Mouse (Mus musculus) cerebellum, postnatal 36 days (tissue): ENCODE data around the gene Pgam1.
"Not testable (repeated sequence)": the region's sequence is repeated elsewhere in the genome, so short reads cannot be mapped to it uniquely, and the experiment has no call there.

ENCODE experiments used
- DNase-seq, 2 experiments: peaks; one replicate each; pipeline ENCODE4 v3.0.0; 2021 to 2022; ENCODE audit warnings: mixed read lengths in 2 of 2

Gene Pgam1

GRCm38 (mm10) chr19:41911178-41912073 is at the start of gene Pgam1:
Pgam1 (plus strand) TSS chr19:41911923.
- peak; percentile 95 to 98 for DNase-seq

- DNase-seq: no peak
These were observed 45.0 kb upstream of the Pgam1 start for GRCm38 (mm10) chr19:41866707-41867106.

- no peak for DNase-seq
These were observed 42.4 kb upstream of the Pgam1 start for GRCm38 (mm10) chr19:41869296-41869695.

- DNase-seq: not testable (repeated sequence)
These were observed 41.8 kb upstream of the Pgam1 start for GRCm38 (mm10) chr19:41869946-41870345.

GRCm38 (mm10) chr19:41872285-41872684 is 39.4 kb upstream of the Pgam1 start:
- DNase-seq: no peak

GRCm38 (mm10) chr19:41874356-41874755 is 37.4 kb upstream of the Pgam1 start:
- DNase-seq: no peak

GRCm38 (mm10) chr19:41881842-41882241 is 29.9 kb upstream of the Pgam1 start:
- DNase-seq: no peak

GRCm38 (mm10) chr19:41883882-41884281 is 27.8 kb upstream of the Pgam1 start:
- DNase-seq: no peak

GRCm38 (mm10) chr19:41888191-41888590 is 23.5 kb upstream of the Pgam1 start:
- no peak for DNase-seq

GRCm38 (mm10) chr19:41894959-41895358 is 16.8 kb upstream of the Pgam1 start:
- DNase-seq: no peak

GRCm38 (mm10) chr19:41895460-41896318 is 16.0 kb upstream of the Pgam1 start, which contains the start of gene Rrp12:
Rrp12 (minus strand) TSS chr19:41896173.
- peak; percentile 72 to 80 for DNase-seq

GRCm38 (mm10) chr19:41896319-41896711 is 15.4 kb upstream of the Pgam1 start:
- no peak for DNase-seq

GRCm38 (mm10) chr19:41898860-41899259 is 12.9 kb upstream of the Pgam1 start:
- peak; percentile 29 to 43 for DNase-seq

- DNase-seq: no peak
These were observed 11.1 kb upstream of the Pgam1 start for GRCm38 (mm10) chr19:41900495-41901090.

GRCm38 (mm10) chr19:41901696-41902095 is 10.0 kb upstream of the Pgam1 start:
- no peak for DNase-seq

GRCm38 (mm10) chr19:41902848-41903593 is 8.7 kb upstream of the Pgam1 start:
- no peak for DNase-seq

- DNase-seq: no peak
These were observed 6.5 kb upstream of the Pgam1 start for GRCm38 (mm10) chr19:41905246-41905645.

GRCm38 (mm10) chr19:41906311-41907078 is 5.2 kb upstream of the Pgam1 start:
- DNase-seq: no peak

- no peak for DNase-seq
These were observed 4.5 kb upstream of the Pgam1 start for GRCm38 (mm10) chr19:41907079-41907760.

GRCm38 (mm10) chr19:41908736-41909135 is 3.0 kb upstream of the Pgam1 start:
- DNase-seq: no peak

- DNase-seq: no peak
These were observed 1.3 kb upstream of the Pgam1 start for GRCm38 (mm10) chr19:41910396-41910795.
